Mouse (Mus musculus) cerebellum, adult 2 months (tissue): ENCODE results near the gene Adcy2.

ENCODE experiments used
- CTCF ChIP-seq: fragments of 200-500 bp; IDR thresholded peaks from 2 replicates; pipeline ENCODE4 v1.5.1; 2011; ENCODE audit warnings: low read depth, mild to moderate bottlenecking, control low read depth, low read length, moderate library complexity, borderline replicate concordance; ENCODE audit not compliant: insufficient read depth
- POLR2A ChIP-seq: fragments of 200-500 bp; IDR thresholded peaks from 2 replicates; pipeline ENCODE4 v1.6.1; 2011; ENCODE audit warnings: low read length, control low read depth, borderline replicate concordance; ENCODE audit not compliant: insufficient read depth

DNA sequence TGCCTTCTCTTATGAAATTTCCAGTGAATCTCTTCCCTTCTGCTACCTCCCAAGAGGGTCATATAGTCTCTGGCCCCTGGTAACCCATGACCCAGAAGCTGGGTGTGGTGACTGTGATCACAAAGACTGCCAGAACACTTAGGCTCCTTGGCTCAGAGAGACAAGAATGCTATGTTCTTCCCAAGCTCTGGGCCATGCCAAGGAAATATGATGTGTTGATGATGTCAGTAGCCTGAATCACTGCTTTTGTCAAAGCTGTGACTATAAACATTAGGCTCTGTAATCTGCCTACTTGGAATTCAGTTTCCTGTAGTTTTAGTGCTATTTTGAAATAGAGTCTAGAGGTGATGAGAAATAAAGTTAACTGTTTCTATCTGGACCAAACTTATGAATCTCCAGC, 206.1 kb downstream of the Adcy2 start:
- no peak for TF ChIP-seq CTCF
- no peak for TF ChIP-seq POLR2A
